Mouse (Mus musculus) embryonic facial prominence, embryonic 10.5 days (tissue): Measurements from ENCODE around the gene Dcun1d2. TPM values are rescaled to one million over a fixed set of nuclear protein-coding genes. Genes with fewer than 3 reads are reported as not detected.

ENCODE experiments used
- DNase-seq: peaks from one replicate; pipeline ENCODE4 v3.0.0-alpha.2; 2017; ENCODE audit warnings: low spot score
- H3K27ac ChIP-seq: fragments of 300-500 bp; sonication (generic); replicated peaks from 2 replicates; pipeline ENCODE4 v1.5.1; 2016; ENCODE audit warnings: mild to moderate bottlenecking
- H3K27me3 ChIP-seq: fragments of 300-500 bp; sonication (generic); replicated peaks from 2 replicates; pipeline ENCODE4 v1.6.1; 2016; ENCODE audit warnings: low read depth, mild to moderate bottlenecking; ENCODE audit not compliant: poor library complexity, severe bottlenecking
- H3K36me3 ChIP-seq: fragments of 300-500 bp; sonication (generic); replicated peaks from 2 replicates; pipeline ENCODE4 v1.6.1; 2016; ENCODE audit warnings: mild to moderate bottlenecking, moderate library complexity
- H3K4me1 ChIP-seq: fragments of 300-500 bp; sonication (generic); 2 replicates; pipeline ENCODE4 v1.6.1; 2016
- H3K4me3 ChIP-seq: fragments of 300-500 bp; sonication (generic); 2 replicates; pipeline ENCODE4 v1.5.1; 2016; ENCODE audit warnings: mild to moderate bottlenecking, moderate library complexity
- H3K9me3 ChIP-seq: fragments of 300-500 bp; sonication (generic); 2 replicates; pipeline ENCODE4 v1.6.1; 2016; ENCODE audit warnings: mild to moderate bottlenecking
- WGBS: fragments of 180-500 bp; shearing (Covaris S2); methylation state at CpG from one replicate; pipeline ENCODE4 v1.1.7; 2016; 5-methylcytosine and 5-hydroxymethylcytosine counted together
- polyA plus RNA-seq: library from polyadenylated mRNA; unstranded; fragments of >200 nt; fragmentation: Nextera tagmentation; extraction: Ambion mirVana; gene quantifications from 2 replicates; pipeline ENCODE4 v1.2.1, GENCODE M21; 2016

Gene Dcun1d2
- polyA plus RNA-seq, 1 experiment from 2014 or later = 23.7 TPM

DNA sequence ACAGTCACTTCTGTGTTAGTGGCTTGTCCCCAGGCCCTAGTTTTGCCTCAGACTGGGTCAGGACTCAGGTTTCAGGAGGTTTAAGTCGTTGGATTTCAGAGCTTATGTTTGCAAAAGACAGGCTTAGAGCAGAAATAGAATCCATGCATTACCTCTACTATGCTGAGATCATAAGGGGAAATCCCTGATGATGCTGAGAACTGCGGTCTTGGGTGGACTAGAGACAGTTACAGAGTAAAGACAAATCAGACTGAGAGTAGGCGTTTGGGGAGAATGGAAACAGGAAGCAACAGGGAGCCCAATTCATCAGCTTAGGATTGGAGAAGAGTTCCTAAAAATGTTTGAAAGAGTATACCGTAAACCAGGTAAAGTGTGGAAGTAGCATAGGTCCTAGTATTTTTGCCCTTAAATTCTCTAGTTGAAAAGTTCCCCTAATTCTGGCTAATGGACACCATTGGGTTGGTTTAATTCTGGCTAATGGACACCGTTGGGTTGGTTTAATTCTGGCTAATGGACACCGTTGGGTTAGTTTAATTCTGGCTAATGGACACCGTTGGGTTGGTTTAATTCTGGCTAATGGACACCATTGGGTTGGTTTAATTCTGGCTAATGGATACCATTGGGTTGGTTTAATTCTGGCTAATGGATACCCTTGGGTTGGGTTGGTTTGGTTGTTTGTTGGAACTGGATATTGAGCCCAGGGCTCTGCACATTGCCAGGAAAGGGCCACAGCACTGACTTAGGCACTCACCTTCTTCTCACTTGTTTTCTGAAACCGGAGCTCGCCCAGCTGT, 5.9 kb upstream of the Dcun1d2 start:
- WGBS = 90% methylated on average over 9 of the region's 9 CpGs
- no peaks in the 10 kb centered on the region for H3K27me3 ChIP-seq
- no peaks in the 10 kb centered on the region for H3K9me3 ChIP-seq
- peaks cover 69% of the 10 kb centered on the region for H3K36me3 ChIP-seq
- H3K27ac ChIP-seq = no peak overlapping the region
- no peak for DNase-seq
- no peak overlapping the region for H3K4me3 ChIP-seq
- peaks cover 5% of the 10 kb centered on the region for H3K4me1 ChIP-seq

DNA sequence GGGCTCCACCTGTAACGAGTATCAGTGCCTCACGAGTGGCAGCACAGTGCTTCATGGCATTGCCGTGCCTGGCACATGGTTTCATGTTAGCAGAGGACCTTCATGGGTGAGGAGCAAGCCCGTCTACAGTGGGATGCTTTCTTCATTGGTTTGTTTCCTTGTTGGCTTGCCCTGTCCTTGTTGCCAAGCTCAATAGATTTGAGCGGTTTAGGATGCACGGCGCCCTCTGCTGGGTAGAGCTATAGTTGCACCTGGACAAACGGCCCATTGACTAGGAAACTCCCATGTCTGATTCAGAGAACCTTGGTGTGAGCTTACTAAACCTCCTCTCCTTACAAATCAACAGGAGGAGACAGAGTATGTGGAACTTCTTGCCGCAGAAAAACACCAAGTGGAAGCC, 4.4 kb upstream of the Dcun1d2 start:
- H3K4me1 ChIP-seq = peaks cover 9% of the 10 kb centered on the region
- no peaks in the 10 kb centered on the region for H3K9me3 ChIP-seq
- peaks cover 55% of the 10 kb centered on the region for H3K36me3 ChIP-seq
- no peak overlapping the region for H3K4me3 ChIP-seq
- 28% methylated on average over 9 of the region's 9 CpGs for WGBS
- H3K27ac ChIP-seq = no peak overlapping the region
- peak; percentile 78 for DNase-seq
- H3K27me3 ChIP-seq = no peaks in the 10 kb centered on the region

DNA sequence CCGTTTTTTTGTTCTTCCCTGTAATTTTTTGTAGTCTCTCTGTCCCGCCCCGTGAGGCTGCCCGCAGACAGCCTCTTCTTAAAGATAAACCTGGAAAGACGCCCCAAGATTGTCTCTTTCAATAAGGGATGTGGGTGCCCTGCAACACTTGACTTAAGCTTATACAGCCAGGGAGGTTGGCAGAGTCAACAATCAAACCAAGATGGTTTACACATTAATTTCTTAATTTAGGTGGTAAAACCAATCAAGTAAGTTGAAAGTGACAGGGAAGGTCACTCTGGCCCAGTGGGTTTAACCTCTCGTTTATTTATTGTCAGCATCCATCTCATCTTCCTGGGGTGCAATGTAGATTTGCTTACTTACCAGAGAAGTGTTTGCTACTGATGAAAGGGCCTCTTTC, 715 bp upstream of the Dcun1d2 start:
- H3K4me3 ChIP-seq = peak overlapping the region; percentile 88

GRCm38 (mm10) chr8:13287304-13287691, 633 bp downstream of the Dcun1d2 start:
- H3K4me1 ChIP-seq = peaks cover 21% of the 10 kb centered on the region
- H3K9me3 ChIP-seq = no peaks in the 10 kb centered on the region
- H3K4me3 ChIP-seq = peak overlapping the region; percentile 88
- H3K27ac ChIP-seq = peak overlapping the region; percentile 95
- WGBS = under 1% methylated on average over 34 of the region's 34 CpGs
- H3K36me3 ChIP-seq = peaks cover 9% of the 10 kb centered on the region
- DNase-seq = peak; percentile 85
- no peaks in the 10 kb centered on the region for H3K27me3 ChIP-seq

More for the DNA sequence above, 715 bp upstream of the Dcun1d2 start:
- Histone ChIP-seq H3K27ac (peak overlapping the region; percentile 95), H3K27me3 (no peaks in the 10 kb centered on the region), H3K36me3 (peaks cover 18% of the 10 kb centered on the region), H3K9me3 (no peaks in the 10 kb centered on the region), H3K4me1 (peaks cover 21% of the 10 kb centered on the region)
- WGBS = 2% methylated on average over 6 of the region's 6 CpGs
- no peak for DNase-seq

DNA sequence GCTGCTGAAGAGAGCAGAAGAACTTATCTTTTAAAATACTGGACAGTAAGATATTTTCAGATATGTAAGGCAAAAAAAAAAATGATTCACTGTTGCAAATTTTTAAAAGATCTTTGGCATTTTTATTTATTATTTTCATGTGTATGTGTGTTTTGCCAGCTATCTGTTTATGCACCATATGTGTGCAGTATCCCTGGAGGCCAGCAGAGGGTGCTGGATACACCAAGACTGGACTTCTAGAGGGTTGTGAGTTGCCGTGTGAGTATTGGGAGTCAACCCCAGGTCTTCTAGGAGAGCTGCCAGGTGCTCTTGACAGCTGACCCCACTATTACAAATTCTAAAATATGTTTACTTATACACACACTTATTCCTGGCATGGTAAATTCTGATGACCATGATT, 4.7 kb downstream of the Dcun1d2 start:
- peaks cover under 1% of the 10 kb centered on the region; the same call in 1 of the 2 replicates for H3K36me3 ChIP-seq
- H3K4me1 ChIP-seq = peaks cover 12% of the 10 kb centered on the region
- H3K27me3 ChIP-seq = no peaks in the 10 kb centered on the region
- WGBS = 94% methylated on average over 1 of the region's 1 CpGs
- no peaks in the 10 kb centered on the region for H3K9me3 ChIP-seq
- no peak for DNase-seq
- H3K4me3 ChIP-seq = no peak overlapping the region
- no peak overlapping the region for H3K27ac ChIP-seq

- Histone ChIP-seq H3K27ac (no peak overlapping the region), H3K36me3 (peaks cover 29% of the 10 kb centered on the region), H3K9me3 (no peaks in the 10 kb centered on the region), H3K4me1 (no peaks in the 10 kb centered on the region), H3K27me3 (no peaks in the 10 kb centered on the region), H3K4me3 (no peak overlapping the region)
- 84% methylated on average over 5 of the region's 5 CpGs for WGBS
- DNase-seq = no peak
These were observed 10.9 kb downstream of the Dcun1d2 start for GRCm38 (mm10) chr8:13276941-13277447.

DNA sequence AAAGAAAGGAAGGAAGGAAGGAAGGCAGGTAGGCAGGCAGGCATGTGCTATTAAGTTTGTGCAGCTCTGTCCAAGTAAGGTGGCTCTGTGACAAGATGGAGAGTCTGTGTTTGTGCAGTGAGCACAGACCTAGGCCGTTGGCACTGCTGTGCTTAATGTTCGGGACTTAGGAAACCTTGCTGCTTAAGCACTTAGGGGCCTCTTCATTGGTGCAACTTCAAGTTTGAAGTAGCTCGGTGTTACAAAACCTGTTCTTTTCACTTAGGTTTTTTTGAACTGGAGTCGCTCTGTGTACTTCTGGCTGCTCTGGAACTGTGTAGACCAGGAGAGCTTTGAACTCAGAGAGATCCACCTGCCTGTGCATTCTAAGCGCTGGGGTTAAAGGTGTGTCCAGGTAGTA, 15.1 kb downstream of the Dcun1d2 start:
- DNase-seq = no peak
- Histone ChIP-seq H3K4me3 (no peak overlapping the region), H3K27me3 (no peaks in the 10 kb centered on the region), H3K9me3 (no peaks in the 10 kb centered on the region), H3K27ac (no peak overlapping the region), H3K4me1 (no peaks in the 10 kb centered on the region), H3K36me3 (peaks cover 61% of the 10 kb centered on the region)
- 89% methylated on average over 5 of the region's 5 CpGs for WGBS

- H3K4me1 ChIP-seq = no peaks in the 10 kb centered on the region
- no peak for DNase-seq
- H3K4me3 ChIP-seq = no peak overlapping the region
- H3K36me3 ChIP-seq = peaks cover 48% of the 10 kb centered on the region
- no peaks in the 10 kb centered on the region for H3K27me3 ChIP-seq
- no peaks in the 10 kb centered on the region for H3K9me3 ChIP-seq
- no peak overlapping the region for H3K27ac ChIP-seq
- 88% methylated on average over 2 of the region's 2 CpGs for WGBS
These were observed 20.4 kb downstream of the Dcun1d2 start for GRCm38 (mm10) chr8:13267566-13267965.

DNA sequence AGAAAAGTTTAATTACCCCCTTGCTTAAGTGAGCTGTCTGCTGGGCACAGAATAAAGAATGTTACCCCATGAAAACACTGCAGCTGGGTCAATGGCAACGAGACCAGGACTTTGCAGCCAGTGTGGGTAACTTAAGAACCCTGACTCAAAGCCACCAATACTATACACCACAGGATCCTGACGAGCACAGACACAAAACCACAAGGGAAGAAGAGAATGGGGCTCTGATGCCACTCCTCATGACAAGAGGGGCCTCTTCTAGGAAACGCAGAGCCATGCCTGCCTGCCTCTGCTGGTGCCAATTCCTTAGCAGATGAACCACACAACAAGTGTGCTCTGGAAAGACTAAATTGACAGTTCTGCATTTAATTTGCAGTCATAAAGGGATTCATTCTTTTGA, 24.6 kb downstream of the Dcun1d2 start:
- H3K27me3 ChIP-seq = no peaks in the 10 kb centered on the region
- no peak overlapping the region for H3K27ac ChIP-seq
- no peaks in the 10 kb centered on the region for H3K4me1 ChIP-seq
- no peak for DNase-seq
- H3K4me3 ChIP-seq = no peak overlapping the region
- 72% methylated on average over 3 of the region's 3 CpGs for WGBS
- H3K36me3 ChIP-seq = peaks cover 32% of the 10 kb centered on the region
- H3K9me3 ChIP-seq = no peaks in the 10 kb centered on the region

GRCm38 (mm10) chr8:13254019-13254418, 33.9 kb downstream of the Dcun1d2 start, which contains the start of gene Adprhl1:
TSS of gene Adprhl1 (minus strand) at chr8:13254162.
- Histone ChIP-seq H3K27me3 (no peaks in the 10 kb centered on the region), H3K4me1 (peaks cover 15% of the 10 kb centered on the region), H3K36me3 (peaks cover 26% of the 10 kb centered on the region), H3K27ac (no peak within 1 kb of the TSS), H3K9me3 (no peaks in the 10 kb centered on the region), H3K4me3 (no peak within 1 kb of the TSS)
- DNase-seq = peak; percentile 73
- 35% methylated on average over 8 of the region's 8 CpGs for WGBS

DNA sequence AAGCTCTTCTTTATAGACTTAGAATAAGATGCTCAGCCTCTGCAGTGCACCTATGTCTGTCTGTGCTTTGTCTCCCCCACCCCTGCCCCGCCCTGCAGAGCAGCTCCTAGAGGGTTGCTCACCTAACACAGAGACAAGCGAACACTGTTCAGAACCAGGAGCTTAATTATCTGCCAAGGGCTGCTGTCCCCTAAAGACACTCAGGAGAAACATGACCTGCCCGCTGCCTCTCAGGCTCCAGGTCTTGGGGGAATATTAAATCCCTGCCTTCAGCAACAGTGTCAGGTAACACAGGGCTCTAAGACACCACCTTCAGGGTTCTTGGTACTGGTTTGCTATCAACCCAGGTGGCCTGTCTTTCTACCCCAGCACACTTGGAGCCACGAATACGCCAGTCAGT, 34.5 kb downstream of the Dcun1d2 start:
- H3K9me3 ChIP-seq = no peaks in the 10 kb centered on the region
- H3K36me3 ChIP-seq = peaks cover 23% of the 10 kb centered on the region
- peaks cover 15% of the 10 kb centered on the region for H3K4me1 ChIP-seq
- no peaks in the 10 kb centered on the region for H3K27me3 ChIP-seq
- H3K4me3 ChIP-seq = no peak overlapping the region
- no peak overlapping the region for H3K27ac ChIP-seq
- DNase-seq = no peak
- WGBS = 73% methylated on average over 5 of the region's 5 CpGs

GRCm38 (mm10) chr8:13252837-13253236, 35.1 kb downstream of the Dcun1d2 start:
- H3K27ac ChIP-seq = no peak overlapping the region
- 89% methylated on average over 13 of the region's 13 CpGs for WGBS
- H3K36me3 ChIP-seq = peaks cover 18% of the 10 kb centered on the region
- H3K9me3 ChIP-seq = no peaks in the 10 kb centered on the region
- H3K27me3 ChIP-seq = no peaks in the 10 kb centered on the region
- H3K4me3 ChIP-seq = no peak overlapping the region
- H3K4me1 ChIP-seq = peaks cover 15% of the 10 kb centered on the region
- DNase-seq = no peak

GRCm38 (mm10) chr8:13244343-13244880, 43.5 kb downstream of the Dcun1d2 start:
- Histone ChIP-seq H3K4me3 (no peak overlapping the region), H3K27ac (no peak overlapping the region), H3K4me1 (no peaks in the 10 kb centered on the region), H3K27me3 (no peaks in the 10 kb centered on the region), H3K9me3 (no peaks in the 10 kb centered on the region), H3K36me3 (no peaks in the 10 kb centered on the region)
- 89% methylated on average over 11 of the region's 11 CpGs for WGBS
- DNase-seq = no peak
